Mouse (Mus musculus): ENCODE measurements around the gene Gm11115.

The Gm11115 gene

GRCm38 (mm10) chr5:88153999-88154398 lies at the start of gene Gm11115:
TSS of gene Gm11115 (minus strand) at chr5:88154099.
- DNase-seq (ENCODE audit: low spot score in 2 of 2), result no peak

- no peak for DNase-seq (ENCODE audit: low spot score in 2 of 2)
Observed at GRCm38 (mm10) chr5:88111430-88111829, 42.5 kb downstream of the Gm11115 start, which contains the start of gene Gm11116. TSS of gene Gm11116 (minus strand) at chr5:88111530.
